Mouse (Mus musculus): ENCODE measurements around the gene Polr2e.

DNA sequence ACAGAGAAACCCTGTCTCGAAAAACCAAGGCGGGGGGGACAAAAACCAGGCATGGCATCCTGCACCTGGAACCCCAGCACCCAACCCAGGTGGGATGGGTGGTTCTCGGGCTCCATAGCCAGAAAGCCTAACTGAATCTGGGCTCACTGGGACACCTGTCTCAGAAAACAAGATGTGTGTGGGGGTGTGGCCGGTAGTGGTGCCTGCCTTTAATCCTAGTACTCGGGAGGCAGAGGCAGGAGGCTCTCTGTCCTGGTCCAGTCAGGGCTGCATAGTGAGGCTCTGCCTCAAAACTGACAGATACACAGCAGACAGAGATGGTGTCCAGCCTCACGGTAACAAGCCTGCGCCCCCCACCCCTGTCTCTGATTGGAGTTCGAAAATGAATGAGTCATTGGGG is 16.8 kb downstream of the Polr2e start:
- no peak for TF ChIP-seq CTCF (conservative IDR thresholded peaks at IDR 0.05 in 1 of 2, IDR thresholded peaks at IDR 0.05 in 1 of 2; ENCODE audit: low read depth in 2 of 2, low read length in 2 of 2)
- TF ChIP-seq IRF4 (IDR thresholded peaks at IDR 0.05; ENCODE audit: low read depth, low read length) = no peak
- no peak for TF ChIP-seq POLR2AphosphoS2 (IDR thresholded peaks at IDR 0.05; ENCODE audit: low read depth, low read length)
- TF ChIP-seq MAZ (IDR thresholded peaks at IDR 0.05; ENCODE audit: low read depth, low read length) = no peak
- TF ChIP-seq SMC3 (IDR thresholded peaks at IDR 0.05; ENCODE audit: low read depth, low read length) = no peak
